Mouse (Mus musculus) forebrain, postnatal 0 days (tissue): ENCODE measurements around the gene Uck2. TPM values are rescaled to one million over a fixed set of nuclear protein-coding genes. Genes with fewer than 3 reads are reported as not detected.

ENCODE experiments used
- ATAC-seq: fragments of 200-750 bp; cut with Nextera tagmentation; 2 replicates; pipeline ENCODE4 v1.8.0; 2017; ENCODE audit warnings: mild to moderate bottlenecking, moderate library complexity
- DNase-seq: peaks from one replicate; pipeline ENCODE4 v3.0.0-alpha.2; 2015
- H3K27ac ChIP-seq: fragments of 300-500 bp; sonication (generic); 2 replicates; pipeline ENCODE4 v1.5.1; 2014; ENCODE audit warnings: low read depth, mild to moderate bottlenecking, antibody characterized with exemption, low read length, moderate library complexity, mixed read lengths
- H3K27me3 ChIP-seq: fragments of 300-500 bp; sonication (generic); 2 replicates; pipeline ENCODE4 v1.6.1; 2014; ENCODE audit warnings: mild to moderate bottlenecking, low read length, mixed read lengths; ENCODE audit not compliant: insufficient read depth
- H3K36me3 ChIP-seq: fragments of 300-500 bp; sonication (generic); 2 replicates; pipeline ENCODE4 v1.6.1; 2014; ENCODE audit warnings: mild to moderate bottlenecking, moderate library complexity; ENCODE audit not compliant: insufficient read depth
- H3K4me1 ChIP-seq: fragments of 300-500 bp; sonication (generic); 2 replicates; pipeline ENCODE4 v1.6.1; 2014; ENCODE audit warnings: antibody characterized with exemption; ENCODE audit not compliant: insufficient read depth
- H3K4me2 ChIP-seq: fragments of 300-500 bp; sonication (generic); 2 replicates; pipeline ENCODE4 v1.6.1; 2014; ENCODE audit warnings: low read depth, mild to moderate bottlenecking, moderate library complexity
- H3K4me3 ChIP-seq: fragments of 300-500 bp; sonication (generic); 2 replicates; pipeline ENCODE4 v1.5.1; 2014; ENCODE audit warnings: low read depth, low read length, mixed read lengths
- H3K9ac ChIP-seq: fragments of 300-500 bp; sonication (generic); 2 replicates; pipeline ENCODE4 v1.6.1; 2014; ENCODE audit warnings: mild to moderate bottlenecking
- H3K9me3 ChIP-seq: fragments of 300-500 bp; sonication (generic); 2 replicates; pipeline ENCODE4 v1.6.1; 2016; ENCODE audit warnings: low read length
- CTCF ChIP-seq: sonication (generic); IDR thresholded peaks from 2 replicates; pipeline ENCODE4 v1.5.1; 2016; ENCODE audit warnings: antibody characterized with exemption, control low read depth, low read depth
- WGBS: fragments of 180-500 bp; shearing (Covaris S2); extraction: QIAGEN DNeasy Blood & Tissue Kit; methylation state at CpG from one replicate; pipeline ENCODE4 v1.1.7; 2014; 5-methylcytosine and 5-hydroxymethylcytosine counted together
- polyA plus RNA-seq: library from polyadenylated mRNA; unstranded; fragments of >200 nt; fragmentation: Nextera tagmentation; extraction: Ambion mirVana; gene quantifications from 2 replicates; pipeline ENCODE4 v1.2.1, GENCODE M21; 2015
- total RNA-seq: library from RNA; depleted of rRNA; stranded (reverse); fragments of >200 nt; gene quantifications from 2 replicates; pipeline ENCODE4 v1.2.3, GENCODE M21; 2014

The Uck2 gene
- total and polyA plus RNA-seq, 2 experiments from 2014 or later = 48.2 to 80.7 TPM

- TF ChIP-seq CTCF = peak; percentile 16
- DNase-seq (peak; percentile 70), ATAC-seq (peak; percentile 92)
- peak overlapping the region; percentile 70 for H3K27ac ChIP-seq
- H3K4me3 ChIP-seq = no peak overlapping the region
- H3K9ac ChIP-seq = no peak overlapping the region
- H3K4me1 ChIP-seq = no peaks in the 10 kb centered on the region
- no peaks in the 10 kb centered on the region for H3K27me3 ChIP-seq
- 0 out of 2 replicates have a peak overlapping the region, but pooled peaks have one; percentile 2 for H3K4me2 ChIP-seq
- H3K36me3 ChIP-seq = no peaks in the 10 kb centered on the region
- no peaks in the 10 kb centered on the region for H3K9me3 ChIP-seq
- 43% methylated on average over 10 of the region's 10 CpGs for WGBS
Measured at GRCm38 (mm10) chr1:167259702-167260101, 25.4 kb downstream of the Uck2 start.

DNA sequence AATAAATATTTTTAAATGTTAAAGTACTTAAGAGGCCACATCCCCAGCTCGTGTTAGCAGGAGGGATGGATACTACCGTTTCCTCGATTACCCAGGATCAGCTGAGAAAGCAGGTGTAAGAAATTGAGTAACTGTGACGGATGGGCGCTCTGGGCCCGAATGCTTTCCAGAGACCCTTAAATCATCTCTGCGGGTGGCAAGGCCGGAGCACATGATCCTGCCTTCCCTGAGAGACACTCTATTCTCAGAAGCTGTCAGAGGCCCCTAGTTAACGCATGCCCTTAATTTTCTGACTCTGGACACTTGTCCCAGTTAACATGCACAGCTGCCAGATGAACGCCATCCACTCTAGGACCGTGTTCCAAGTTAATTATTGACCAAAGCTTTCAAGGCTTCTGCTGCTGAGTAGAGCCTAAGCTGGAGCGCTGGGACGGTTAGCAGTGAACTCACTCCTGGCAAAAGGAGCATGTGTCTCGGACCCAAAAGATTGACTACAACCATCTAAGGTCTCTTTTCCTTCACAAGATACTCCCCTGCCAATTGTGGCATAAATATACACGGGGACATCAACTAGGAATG lies 28.3 kb downstream of the Uck2 start:
- H3K27ac ChIP-seq = no peak overlapping the region
- TF ChIP-seq CTCF = no peak
- WGBS = 82% methylated on average over 15 of the region's 15 CpGs
- no peak overlapping the region for H3K9ac ChIP-seq
- no peak overlapping the region for H3K4me3 ChIP-seq
- H3K4me1 ChIP-seq = no peaks in the 10 kb centered on the region
- H3K9me3 ChIP-seq = no peaks in the 10 kb centered on the region
- DNase-seq (no peak), ATAC-seq (no peak)
- no peaks in the 10 kb centered on the region for H3K27me3 ChIP-seq
- H3K4me2 ChIP-seq = no peak overlapping the region
- no peaks in the 10 kb centered on the region for H3K36me3 ChIP-seq

- TF ChIP-seq CTCF = no peak
- 75% methylated on average over 12 of the region's 12 CpGs for WGBS
- no peak for DNase-seq
- H3K4me1 ChIP-seq = no peaks in the 10 kb centered on the region
- no peak for ATAC-seq
- no peak overlapping the region for H3K27ac ChIP-seq
- no peaks in the 10 kb centered on the region for H3K27me3 ChIP-seq
- no peaks in the 10 kb centered on the region for H3K9me3 ChIP-seq
- no peak overlapping the region for H3K4me3 ChIP-seq
- no peak overlapping the region for H3K9ac ChIP-seq
- H3K4me2 ChIP-seq = no peak overlapping the region
- no peaks in the 10 kb centered on the region for H3K36me3 ChIP-seq
Measured at GRCm38 (mm10) chr1:167253579-167253978, 31.5 kb downstream of the Uck2 start.

GRCm38 (mm10) chr1:167249881-167250280 lies 35.2 kb downstream of the Uck2 start:
- Histone ChIP-seq H3K36me3 (no peaks in the 10 kb centered on the region), H3K4me1 (peaks cover 5% of the 10 kb centered on the region; the same call in 1 of the 2 replicates), H3K4me3 (no peak overlapping the region), H3K27me3 (no peaks in the 10 kb centered on the region), H3K4me2 (no peak overlapping the region), H3K9ac (no peak overlapping the region), H3K27ac (no peak overlapping the region), H3K9me3 (no peaks in the 10 kb centered on the region)
- WGBS = 95% methylated on average over 8 of the region's 8 CpGs
- no peak for ATAC-seq
- no peak for TF ChIP-seq CTCF
- DNase-seq = no peak

- Histone ChIP-seq H3K9me3 (no peaks in the 10 kb centered on the region), H3K9ac (no peak overlapping the region), H3K4me1 (peaks cover 5% of the 10 kb centered on the region; the same call in 1 of the 2 replicates), H3K36me3 (no peaks in the 10 kb centered on the region), H3K4me2 (no peak overlapping the region), H3K27ac (no peak overlapping the region), H3K27me3 (no peaks in the 10 kb centered on the region), H3K4me3 (no peak overlapping the region)
- 0 out of 2 replicates have a peak, but pooled peaks have one; percentile 29 for ATAC-seq
- no peak for TF ChIP-seq CTCF
- no peak for DNase-seq
- 78% methylated on average over 19 of the region's 19 CpGs for WGBS
Measured at GRCm38 (mm10) chr1:167249252-167249651, 35.9 kb downstream of the Uck2 start.

DNA sequence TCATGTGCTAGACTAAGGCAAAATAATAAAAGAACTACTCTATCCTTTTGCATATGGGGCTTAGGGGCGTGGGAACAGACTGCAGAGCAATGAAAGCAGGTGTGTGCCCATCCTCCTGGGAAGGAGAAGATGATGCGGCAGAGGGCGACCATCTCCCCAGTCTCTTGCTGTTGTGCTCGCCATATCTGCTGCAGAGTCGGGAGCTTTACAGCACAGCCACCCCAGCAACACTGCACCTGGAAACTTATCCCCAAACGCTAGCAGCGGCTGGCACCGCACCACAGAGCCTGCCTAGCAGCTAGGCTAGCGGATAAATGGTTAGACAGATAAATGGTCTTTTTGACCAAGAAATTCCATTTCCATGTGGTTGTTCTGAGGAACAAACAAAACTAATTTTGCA lies 37.2 kb downstream of the Uck2 start:
- H3K9me3 ChIP-seq = no peaks in the 10 kb centered on the region
- H3K4me2 ChIP-seq = no peak overlapping the region
- TF ChIP-seq CTCF = no peak
- H3K4me1 ChIP-seq = peaks cover 5% of the 10 kb centered on the region; the same call in 1 of the 2 replicates
- H3K27me3 ChIP-seq = no peaks in the 10 kb centered on the region
- no peak overlapping the region for H3K4me3 ChIP-seq
- no peak overlapping the region for H3K27ac ChIP-seq
- no peaks in the 10 kb centered on the region for H3K36me3 ChIP-seq
- no peak overlapping the region for H3K9ac ChIP-seq
- WGBS = 60% methylated on average over 9 of the region's 9 CpGs
- ATAC-seq = no peak
- DNase-seq = no peak

DNA sequence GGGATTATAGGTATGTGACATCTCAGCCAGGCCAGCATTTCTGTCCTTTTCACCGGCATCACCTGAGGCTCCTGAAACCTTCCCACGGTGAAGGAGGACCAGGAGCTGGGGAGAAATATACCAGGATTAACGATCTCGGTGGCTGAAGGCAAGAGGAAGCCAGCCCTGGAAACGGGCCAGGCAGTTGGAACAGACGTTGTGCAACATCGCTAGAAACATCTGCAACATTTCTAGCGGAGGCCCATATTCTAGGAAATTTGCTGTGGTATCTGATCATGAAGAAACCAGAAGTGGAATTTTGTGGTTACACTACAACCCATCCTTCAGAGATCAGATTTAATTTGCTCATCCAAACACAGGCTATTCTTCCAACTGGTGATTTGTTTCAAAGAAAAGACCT lies 38.1 kb downstream of the Uck2 start:
- TF ChIP-seq CTCF = no peak
- H3K9me3 ChIP-seq = no peaks in the 10 kb centered on the region
- H3K4me3 ChIP-seq = no peak overlapping the region
- 34% methylated on average over 8 of the region's 8 CpGs for WGBS
- H3K27ac ChIP-seq = no peak overlapping the region
- H3K4me1 ChIP-seq = peaks cover 5% of the 10 kb centered on the region; the same call in 1 of the 2 replicates
- H3K9ac ChIP-seq = no peak overlapping the region
- no peak for ATAC-seq
- DNase-seq = no peak
- H3K27me3 ChIP-seq = no peaks in the 10 kb centered on the region
- no peaks in the 10 kb centered on the region for H3K36me3 ChIP-seq
- no peak overlapping the region for H3K4me2 ChIP-seq
